Mouse (Mus musculus) hindbrain, embryonic 13.5 days (tissue): ENCODE results near the gene Ttc23. TPM values are rescaled to one million over a fixed set of nuclear protein-coding genes. Genes with fewer than 3 reads are reported as not detected.

ENCODE experiments used
- ATAC-seq: fragments of 200-750 bp; cut with Nextera tagmentation; 2 replicates; pipeline ENCODE4 v1.8.0; 2017; ENCODE audit warnings: moderate TSS enrichment; ENCODE audit not compliant: low FRiP score
- H3K27ac ChIP-seq: fragments of 300-500 bp; sonication (generic); 2 replicates; pipeline ENCODE4 v1.5.1; 2015; ENCODE audit warnings: inconsistent platforms, mild to moderate bottlenecking, moderate library complexity
- H3K27me3 ChIP-seq: fragments of 300-500 bp; sonication (generic); 2 replicates; pipeline ENCODE4 v1.6.1; 2015; ENCODE audit warnings: mild to moderate bottlenecking, inconsistent platforms
- H3K36me3 ChIP-seq: fragments of 300-500 bp; sonication (generic); 2 replicates; pipeline ENCODE4 v1.6.1; 2015; ENCODE audit warnings: mild to moderate bottlenecking, inconsistent platforms
- H3K4me1 ChIP-seq: fragments of 300-500 bp; sonication (generic); replicated peaks from 2 replicates; pipeline ENCODE4 v1.6.1; 2015; ENCODE audit warnings: inconsistent platforms
- H3K4me2 ChIP-seq: fragments of 300-500 bp; sonication (generic); 2 replicates; pipeline ENCODE4 v1.6.1; 2015; ENCODE audit warnings: inconsistent platforms, mild to moderate bottlenecking, moderate library complexity
- H3K4me3 ChIP-seq: fragments of 300-500 bp; sonication (generic); 2 replicates; pipeline ENCODE4 v1.5.1; 2015; ENCODE audit warnings: mild to moderate bottlenecking, inconsistent platforms
- H3K9ac ChIP-seq: fragments of 300-500 bp; sonication (generic); 2 replicates; pipeline ENCODE4 v1.6.1; 2015; ENCODE audit warnings: mild to moderate bottlenecking, inconsistent platforms
- H3K9me3 ChIP-seq: fragments of 300-500 bp; sonication (generic); 2 replicates; pipeline ENCODE4 v1.6.1; 2016; ENCODE audit warnings: inconsistent platforms
- WGBS: fragments of 180-500 bp; shearing (Covaris S2); methylation state at CpG from one replicate; pipeline ENCODE4 v1.1.7; 2015; 5-methylcytosine and 5-hydroxymethylcytosine counted together
- microRNA-seq: library from miRNA; unstranded; fragments of <30 nt; microRNA quantifications from one replicate; pipeline ENCODE4, GENCODE M21; 2016
- polyA plus RNA-seq: library from polyadenylated mRNA; unstranded; fragments of >200 nt; fragmentation: Nextera tagmentation; extraction: Ambion mirVana; gene quantifications from 2 replicates; pipeline ENCODE4 v1.2.1, GENCODE M21; 2015

Ttc23 gene
- polyA plus RNA-seq, 1 experiment from 2014 or later = 12.2 TPM

GRCm38 (mm10) chr7:67800547-67800946 is 153.3 kb downstream of the Ttc23 start:
- no peak for ATAC-seq
- H3K27me3 ChIP-seq = peaks cover 15% of the 10 kb centered on the region; the same call in 1 of the 2 replicates
- H3K4me2 ChIP-seq = no peak overlapping the region
- peaks cover 9% of the 10 kb centered on the region for H3K4me1 ChIP-seq
- H3K9me3 ChIP-seq = no peaks in the 10 kb centered on the region
- H3K36me3 ChIP-seq = no peaks in the 10 kb centered on the region
- no peak overlapping the region for H3K4me3 ChIP-seq
- no peak overlapping the region for H3K27ac ChIP-seq
- H3K9ac ChIP-seq = no peak overlapping the region
- 90% methylated on average over 6 of the region's 6 CpGs for WGBS

- H3K36me3 ChIP-seq = no peaks in the 10 kb centered on the region
- H3K9ac ChIP-seq = no peak overlapping the region
- H3K27ac ChIP-seq = no peak overlapping the region
- H3K27me3 ChIP-seq = peaks cover 18% of the 10 kb centered on the region; the same call in 1 of the 2 replicates
- no peak for ATAC-seq
- H3K9me3 ChIP-seq = no peaks in the 10 kb centered on the region
- H3K4me2 ChIP-seq = no peak overlapping the region
- WGBS = 58% methylated on average over 4 of the region's 4 CpGs
- no peak overlapping the region for H3K4me3 ChIP-seq
- peaks cover 9% of the 10 kb centered on the region for H3K4me1 ChIP-seq
These were observed 153.8 kb downstream of the Ttc23 start for GRCm38 (mm10) chr7:67801022-67801421.

GRCm38 (mm10) chr7:67803015-67803856 is 156.0 kb downstream of the Ttc23 start:
- H3K27me3 ChIP-seq = peaks cover 19% of the 10 kb centered on the region; the same call in 1 of the 2 replicates
- 17% methylated on average over 28 of the region's 28 CpGs for WGBS
- H3K36me3 ChIP-seq = no peaks in the 10 kb centered on the region
- ATAC-seq = peak; percentile 82
- H3K4me2 ChIP-seq = peak overlapping the region; percentile 58
- no peaks in the 10 kb centered on the region for H3K9me3 ChIP-seq
- H3K4me1 ChIP-seq = peaks cover 9% of the 10 kb centered on the region
- peak overlapping the region; percentile 36 for H3K4me3 ChIP-seq
- H3K27ac ChIP-seq = no peak overlapping the region
- H3K9ac ChIP-seq = peak overlapping the region; percentile 63; the same call in 1 of the 2 replicates

- Histone ChIP-seq H3K36me3 (no peaks in the 10 kb centered on the region), H3K9me3 (no peaks in the 10 kb centered on the region), H3K4me1 (peaks cover 9% of the 10 kb centered on the region), H3K27ac (no peak overlapping the region), H3K9ac (peak overlapping the region; percentile 63), H3K27me3 (peaks cover 19% of the 10 kb centered on the region; the same call in 1 of the 2 replicates), H3K4me3 (peak overlapping the region; percentile 36), H3K4me2 (peak overlapping the region; percentile 58)
- WGBS = 27% methylated on average over 12 of the region's 13 CpGs
- ATAC-seq = peak; percentile 74
These were observed 156.6 kb downstream of the Ttc23 start for GRCm38 (mm10) chr7:67803857-67804215.

Small RNA genes within 50 kb of the gene (microRNA-seq; reads per million reads assigned to microRNA genes)
- gene Gm23844 = not detected

Other genes starting within 250 kb of the Ttc23 start
- 32.2 and 33.0 TPM in 2 replicates for gene Lrrc28, start 2.1 kb upstream of the Ttc23 start, polyA plus RNA-seq
- 5.2 and 7.0 TPM in 2 replicates for gene Synm, start 112.3 kb downstream of the Ttc23 start, polyA plus RNA-seq